Mouse (Mus musculus) ovary, postnatal 10 days (tissue): Measurements from ENCODE around the gene Tmem81.
"Not testable (repeated sequence)": the region's sequence is repeated elsewhere in the genome, so short reads cannot be mapped to it uniquely, and the experiment has no call there.

ENCODE experiments used
- DNase-seq: peaks from one replicate; pipeline ENCODE4 v3.0.0; 2022; ENCODE audit warnings: low spot score

Tmem81 gene

GRCm38 (mm10) chr1:132506058-132506457 is at the start of gene Tmem81:
Gene Tmem81, plus strand, starts transcription at chr1:132506230.
- no peak for DNase-seq

GRCm38 (mm10) chr1:132464651-132465050 is 41.4 kb upstream of the Tmem81 start:
- DNase-seq, result no peak

- no peak for DNase-seq
Measured at GRCm38 (mm10) chr1:132468926-132469325, 37.1 kb upstream of the Tmem81 start.

- DNase-seq, result no peak
Measured at GRCm38 (mm10) chr1:132469519-132469918, 36.5 kb upstream of the Tmem81 start.

- DNase-seq, result not testable (repeated sequence)
Measured at GRCm38 (mm10) chr1:132470031-132470430, 36.0 kb upstream of the Tmem81 start.

- DNase-seq, result no peak
Measured at GRCm38 (mm10) chr1:132471032-132471431, 35.0 kb upstream of the Tmem81 start.

GRCm38 (mm10) chr1:132471499-132471898 is 34.5 kb upstream of the Tmem81 start:
- DNase-seq, result no peak

GRCm38 (mm10) chr1:132472537-132472936 is 33.5 kb upstream of the Tmem81 start:
- no peak for DNase-seq

GRCm38 (mm10) chr1:132474496-132474895 is 31.5 kb upstream of the Tmem81 start:
- DNase-seq, result no peak

- DNase-seq, result no peak
Measured at GRCm38 (mm10) chr1:132476575-132476927, 29.5 kb upstream of the Tmem81 start.

- peak; percentile 82 for DNase-seq
Measured at GRCm38 (mm10) chr1:132476928-132477691, 28.9 kb upstream of the Tmem81 start, which contains the start of gene Rbbp5. Gene Rbbp5, plus strand, starts transcription at chr1:132477365.

GRCm38 (mm10) chr1:132479438-132479837 is 26.6 kb upstream of the Tmem81 start:
- no peak for DNase-seq

- no peak for DNase-seq
Measured at GRCm38 (mm10) chr1:132481619-132482018, 24.4 kb upstream of the Tmem81 start.

GRCm38 (mm10) chr1:132483234-132483633 is 22.8 kb upstream of the Tmem81 start:
- DNase-seq, result no peak

GRCm38 (mm10) chr1:132483759-132484158 is 22.3 kb upstream of the Tmem81 start:
- DNase-seq, result no peak

- DNase-seq, result no peak
Measured at GRCm38 (mm10) chr1:132500535-132500934, 5.5 kb upstream of the Tmem81 start.

- DNase-seq, result no peak
Measured at GRCm38 (mm10) chr1:132505155-132505554, 875 bp upstream of the Tmem81 start.

GRCm38 (mm10) chr1:132506656-132507055 is 626 bp downstream of the Tmem81 start:
- no peak for DNase-seq

- no peak for DNase-seq
Measured at GRCm38 (mm10) chr1:132509771-132510170, 3.7 kb downstream of the Tmem81 start.

GRCm38 (mm10) chr1:132511521-132511920 is 5.5 kb downstream of the Tmem81 start:
- DNase-seq, result no peak

- no peak for DNase-seq
Measured at GRCm38 (mm10) chr1:132512106-132512505, 6.1 kb downstream of the Tmem81 start.

GRCm38 (mm10) chr1:132515339-132515738 is 9.3 kb downstream of the Tmem81 start:
- DNase-seq, result no peak

GRCm38 (mm10) chr1:132516776-132517175 is 10.7 kb downstream of the Tmem81 start:
- DNase-seq, result no peak

GRCm38 (mm10) chr1:132518621-132519020 is 12.6 kb downstream of the Tmem81 start:
- DNase-seq, result no peak
